Mouse (Mus musculus): Measurements from ENCODE around the gene Acsl5.

- TF ChIP-seq CTCF (IDR thresholded peaks at IDR 0.05; ENCODE audit: extremely low read depth, insufficient read length, insufficient replicate concordance, low read depth, low read length) (no peak), POLR2A (IDR thresholded peaks at IDR 0.05; ENCODE audit: low read depth, low read length) (no peak)
Measured at GRCm38 (mm10) chr19:55222268-55222667, 29.5 kb upstream of the Acsl5 start.
